Mouse (Mus musculus): ENCODE measurements around the gene Bzw2.

GRCm38 (mm10) chr12:36207072-36207799, 49.4 kb upstream of the Bzw2 start:
- TF ChIP-seq CTCF (IDR thresholded peaks at IDR 0.05; ENCODE audit: borderline replicate concordance, extremely low read depth, insufficient read depth, insufficient read length) (no peak), POLR2A (IDR thresholded peaks at IDR 0.05; ENCODE audit: borderline replicate concordance, extremely low read depth, insufficient read depth, insufficient read length, poor library complexity, severe bottlenecking) (no peak)
